Comparison of ENCODE assay signal across 11 mouse cellular contexts in genomic region chr5:138173217-138173616, GRCm38 (mm10). TPM values are rescaled to one million over a fixed set of nuclear protein-coding genes. Genes with fewer than 3 reads are reported as not detected.
DNase-seq lines count a peak whose midpoint lies in the region; ATAC-seq lines count a peak whose summit lies in the region.
"Had no signal": no experiment of that assay in that cellular context is flagged by ENCODE, and none has a peak within 500 bp of the region (broad histone marks: within the 10 kb centered on the region; RNA-seq: fewer than 3 reads in every experiment).

No protein-coding gene starts in this region.

- no peaks in the 10 kb centered on the region for H3K9me3 ChIP-seq in forebrain, embryonic 13.5 days (replicated peaks)
- H3K9me3 ChIP-seq in forebrain, embryonic 11.5 days (ENCODE audit: control insufficient read depth, low read length), result no peaks in the 10 kb centered on the region
- H3K9me3 ChIP-seq in forebrain, embryonic 15.5 days, result no peaks in the 10 kb centered on the region
- no peaks in the 10 kb centered on the region for H3K9me3 ChIP-seq in midbrain, embryonic 16.5 days (replicated peaks; ENCODE audit: control insufficient read depth, low read length, poor library complexity, severe bottlenecking)

- H3K4me3 ChIP-seq in forebrain, embryonic 13.5 days, result 0 out of 2 replicates have a peak overlapping the region, but pooled peaks have one; percentile 78
- no peak overlapping the region for H3K4me3 ChIP-seq in forebrain, embryonic 11.5 days (ENCODE audit: low read depth, low read length)
- H3K4me3 ChIP-seq in forebrain, embryonic 15.5 days, result peak overlapping the region; percentile 83
- H3K4me3 ChIP-seq in midbrain, embryonic 16.5 days (ENCODE audit: low read depth, low read length), result no peak overlapping the region

- WGBS in forebrain, embryonic 13.5 days, result 87% methylated on average over 3 of the region's 3 CpGs
- 98% methylated on average over 3 of the region's 3 CpGs for WGBS in forebrain, embryonic 11.5 days
- WGBS in forebrain, embryonic 15.5 days, result 86% methylated on average over 3 of the region's 3 CpGs
- 85% methylated on average over 3 of the region's 3 CpGs for WGBS in midbrain, embryonic 16.5 days

- no peak for DNase-seq in forebrain, embryonic 11.5 days (ENCODE audit: low spot score)
- peak; percentile 34 for DNase-seq in lung, postnatal 10 days
- DNase-seq in lung, postnatal 14 days, result no peak
- no peak for DNase-seq in urinary bladder, adult 2 months (ENCODE audit: low spot score)
- no peak for DNase-seq in kidney, adult 8-10 months
- DNase-seq: gastrocnemius, postnatal 25 days; kidney, postnatal 10 days; right cerebral cortex, postnatal 25 days had no signal

- no peak overlapping the region for H3K9ac ChIP-seq in forebrain, embryonic 13.5 days
- H3K9ac ChIP-seq in forebrain, embryonic 11.5 days (ENCODE audit: low read length), result no peak overlapping the region; the same call in 1 of the 2 replicates
- no peak overlapping the region for H3K9ac ChIP-seq in forebrain, embryonic 15.5 days (replicated peaks)
- H3K9ac ChIP-seq in midbrain, embryonic 16.5 days (ENCODE audit: low read depth, low read length), result no peak overlapping the region

- H3K4me1 ChIP-seq in forebrain, embryonic 13.5 days, result peaks cover 37% of the 10 kb centered on the region
- peaks cover 10% of the 10 kb centered on the region; the same call in 1 of the 2 replicates for H3K4me1 ChIP-seq in forebrain, embryonic 11.5 days (replicated peaks; ENCODE audit: control insufficient read depth, insufficient read depth, low read length)
- H3K4me1 ChIP-seq in forebrain, embryonic 15.5 days, result peaks cover 31% of the 10 kb centered on the region
- peaks cover 25% of the 10 kb centered on the region for H3K4me1 ChIP-seq in midbrain, embryonic 16.5 days (ENCODE audit: control insufficient read depth, insufficient read depth, low read length)

- H3K27me3 ChIP-seq in forebrain, embryonic 13.5 days, result no peaks in the 10 kb centered on the region
- H3K27me3 ChIP-seq in forebrain, embryonic 11.5 days (ENCODE audit: control insufficient read depth, insufficient read depth, low read length), result no peaks in the 10 kb centered on the region
- H3K27me3 ChIP-seq in forebrain, embryonic 15.5 days, result no peaks in the 10 kb centered on the region
- H3K27me3 ChIP-seq in midbrain, embryonic 16.5 days (ENCODE audit: control insufficient read depth, insufficient read depth, low read depth, low read length), result no peaks in the 10 kb centered on the region

- no peak overlapping the region for H3K27ac ChIP-seq in forebrain, embryonic 13.5 days
- H3K27ac ChIP-seq in forebrain, embryonic 11.5 days (ENCODE audit: low read depth, low read length), result no peak overlapping the region
- no peak overlapping the region for H3K27ac ChIP-seq in forebrain, embryonic 15.5 days (replicated peaks)
- no peak overlapping the region for H3K27ac ChIP-seq in midbrain, embryonic 16.5 days (ENCODE audit: low read length)

- H3K36me3 ChIP-seq in forebrain, embryonic 13.5 days (ENCODE audit: poor library complexity, severe bottlenecking), result peaks cover 57% of the 10 kb centered on the region
- peaks cover 21% of the 10 kb centered on the region for H3K36me3 ChIP-seq in forebrain, embryonic 11.5 days (ENCODE audit: control insufficient read depth, insufficient read depth, low read length)
- H3K36me3 ChIP-seq in forebrain, embryonic 15.5 days, result peaks cover 47% of the 10 kb centered on the region
- H3K36me3 ChIP-seq in midbrain, embryonic 16.5 days (ENCODE audit: control insufficient read depth, insufficient read depth, low read length), result peaks cover 41% of the 10 kb centered on the region

- ATAC-seq in forebrain, embryonic 13.5 days, result no peak
- ATAC-seq in forebrain, embryonic 11.5 days (replicated peaks; ENCODE audit: low FRiP score), result no peak
- ATAC-seq in forebrain, embryonic 15.5 days (replicated peaks), result no peak
- ATAC-seq in midbrain, embryonic 16.5 days, result no peak

- peak overlapping the region; percentile 87 for H3K4me2 ChIP-seq in forebrain, embryonic 13.5 days
- H3K4me2 ChIP-seq in forebrain, embryonic 11.5 days (ENCODE audit: low read depth, low read length, severe bottlenecking), result no peak overlapping the region
- peak overlapping the region; percentile 41; the same call in 1 of the 2 replicates for H3K4me2 ChIP-seq in forebrain, embryonic 15.5 days (replicated peaks)
- peak overlapping the region; percentile 93 for H3K4me2 ChIP-seq in midbrain, embryonic 16.5 days (ENCODE audit: low read length)

RNA-seq across cellular contexts. Expression of gene Mcm7, which starts 1.0 kb away (rescaled TPM):
- 258 and 276 TPM in 2 replicates for polyA plus RNA-seq in forebrain, embryonic 13.5 days (2015; fragmentation: Nextera tagmentation; extraction: Ambion mirVana)
- 370 and 373 TPM in 2 replicates for polyA plus RNA-seq in forebrain, embryonic 11.5 days (2014; fragmentation: Nextera tagmentation; extraction: Ambion mirVana)
- polyA plus RNA-seq in forebrain, embryonic 15.5 days (2015; fragmentation: Nextera tagmentation; extraction: Ambion mirVana), result 188 and 191 TPM in 2 replicates
- polyA plus RNA-seq in midbrain, embryonic 16.5 days (2015; fragmentation: Nextera tagmentation; extraction: Ambion mirVana), result 72.3 and 81.6 TPM in 2 replicates
- 26.9 and 29.7 TPM in 2 replicates for polyA plus RNA-seq in urinary bladder, adult 2 months (2012; rRNA removed)

RNA-seq across cellular contexts. Expression of gene Ap4m1, which starts 1.4 kb away (rescaled TPM):
- polyA plus RNA-seq in forebrain, embryonic 13.5 days (2015; fragmentation: Nextera tagmentation; extraction: Ambion mirVana), result 29.2 and 29.7 TPM in 2 replicates
- polyA plus RNA-seq in forebrain, embryonic 11.5 days (2014; fragmentation: Nextera tagmentation; extraction: Ambion mirVana), result 24.0 and 24.1 TPM in 2 replicates
- polyA plus RNA-seq in forebrain, embryonic 15.5 days (2015; fragmentation: Nextera tagmentation; extraction: Ambion mirVana), result 29.5 and 29.6 TPM in 2 replicates
- polyA plus RNA-seq in midbrain, embryonic 16.5 days (2015; fragmentation: Nextera tagmentation; extraction: Ambion mirVana), result 24.9 and 27.2 TPM in 2 replicates
- 29.6 and 31.1 TPM in 2 replicates for polyA plus RNA-seq in urinary bladder, adult 2 months (2012; rRNA removed)

RNA-seq across cellular contexts. Expression of gene Cops6, which starts 12.3 kb away (rescaled TPM):
- 308 and 315 TPM in 2 replicates for polyA plus RNA-seq in forebrain, embryonic 13.5 days (2015; fragmentation: Nextera tagmentation; extraction: Ambion mirVana)
- polyA plus RNA-seq in forebrain, embryonic 11.5 days (2014; fragmentation: Nextera tagmentation; extraction: Ambion mirVana), result 248 and 275 TPM in 2 replicates
- polyA plus RNA-seq in forebrain, embryonic 15.5 days (2015; fragmentation: Nextera tagmentation; extraction: Ambion mirVana), result 289 and 293 TPM in 2 replicates
- polyA plus RNA-seq in midbrain, embryonic 16.5 days (2015; fragmentation: Nextera tagmentation; extraction: Ambion mirVana), result 288 and 309 TPM in 2 replicates
- 104 and 109 TPM in 2 replicates for polyA plus RNA-seq in urinary bladder, adult 2 months (2012; rRNA removed)

RNA-seq across cellular contexts. Expression of gene Taf6, which starts 14.0 kb away (rescaled TPM):
- polyA plus RNA-seq in forebrain, embryonic 13.5 days (2015; fragmentation: Nextera tagmentation; extraction: Ambion mirVana), result 115 and 121 TPM in 2 replicates
- 150 and 155 TPM in 2 replicates for polyA plus RNA-seq in forebrain, embryonic 11.5 days (2014; fragmentation: Nextera tagmentation; extraction: Ambion mirVana)
- polyA plus RNA-seq in forebrain, embryonic 15.5 days (2015; fragmentation: Nextera tagmentation; extraction: Ambion mirVana), result 90.9 and 96.2 TPM in 2 replicates
- 74.4 and 75.8 TPM in 2 replicates for polyA plus RNA-seq in midbrain, embryonic 16.5 days (2015; fragmentation: Nextera tagmentation; extraction: Ambion mirVana)
- polyA plus RNA-seq in urinary bladder, adult 2 months (2012; rRNA removed), result 39.4 and 47.3 TPM in 2 replicates

RNA-seq across cellular contexts. Expression of gene Cnpy4, which starts 14.1 kb away (rescaled TPM):
- 48.1 and 48.2 TPM in 2 replicates for polyA plus RNA-seq in forebrain, embryonic 13.5 days (2015; fragmentation: Nextera tagmentation; extraction: Ambion mirVana)
- 49.8 and 56.6 TPM in 2 replicates for polyA plus RNA-seq in forebrain, embryonic 11.5 days (2014; fragmentation: Nextera tagmentation; extraction: Ambion mirVana)
- 34.7 and 36.8 TPM in 2 replicates for polyA plus RNA-seq in forebrain, embryonic 15.5 days (2015; fragmentation: Nextera tagmentation; extraction: Ambion mirVana)
- polyA plus RNA-seq in midbrain, embryonic 16.5 days (2015; fragmentation: Nextera tagmentation; extraction: Ambion mirVana), result 29.0 and 33.7 TPM in 2 replicates
- polyA plus RNA-seq in urinary bladder, adult 2 months (2012; rRNA removed), result 22.1 and 24.2 TPM in 2 replicates

Comparison
In these comparisons a context has a peak if more than half of its experiments do, and no peak if none do; other contexts are left out.
1. H3K4me3 ChIP-seq: peak in forebrain, embryonic 13.5 days (single experiment) and forebrain, embryonic 15.5 days (single experiment); none in forebrain, embryonic 11.5 days (single experiment) and midbrain, embryonic 16.5 days (single experiment).